Mouse (Mus musculus) lung, postnatal 10 days (tissue): ENCODE data around the gene Gm49711.
"Not testable (repeated sequence)": the region's sequence is repeated elsewhere in the genome, so short reads cannot be mapped to it uniquely, and the experiment has no call there.

Experiments used
- DNase-seq: peaks from one replicate; pipeline ENCODE4 v3.0.0; 2021

Gm49711 gene

GRCm38 (mm10) chr16:92064801-92065200 lies 6.7 kb downstream of the Gm49711 start:
- DNase-seq = no peak

GRCm38 (mm10) chr16:92070338-92070737 lies 12.2 kb downstream of the Gm49711 start:
- no peak for DNase-seq

GRCm38 (mm10) chr16:92076797-92077196 lies 18.7 kb downstream of the Gm49711 start:
- no peak for DNase-seq

GRCm38 (mm10) chr16:92083771-92084453 lies 25.8 kb downstream of the Gm49711 start:
- no peak for DNase-seq

GRCm38 (mm10) chr16:92089225-92089624 lies 31.1 kb downstream of the Gm49711 start:
- no peak for DNase-seq

- no peak for DNase-seq
Measured at GRCm38 (mm10) chr16:92091876-92092275, 33.8 kb downstream of the Gm49711 start.

- no peak for DNase-seq
Measured at GRCm38 (mm10) chr16:92098351-92099051, 40.4 kb downstream of the Gm49711 start.

- no peak for DNase-seq
Measured at GRCm38 (mm10) chr16:92099598-92099997, 41.5 kb downstream of the Gm49711 start.

- no peak for DNase-seq
Measured at GRCm38 (mm10) chr16:92100111-92100510, 42.0 kb downstream of the Gm49711 start.

- DNase-seq = no peak
Measured at GRCm38 (mm10) chr16:92102115-92102514, 44.0 kb downstream of the Gm49711 start.

GRCm38 (mm10) chr16:92102931-92103330 lies 44.8 kb downstream of the Gm49711 start:
- not testable (repeated sequence) for DNase-seq

GRCm38 (mm10) chr16:92103572-92104331 lies 45.6 kb downstream of the Gm49711 start:
- DNase-seq = peak; percentile 32

GRCm38 (mm10) chr16:92104332-92104590 lies 46.1 kb downstream of the Gm49711 start:
- DNase-seq = no peak

GRCm38 (mm10) chr16:92104951-92105350 lies 46.8 kb downstream of the Gm49711 start:
- no peak for DNase-seq

GRCm38 (mm10) chr16:92105631-92106030 lies 47.5 kb downstream of the Gm49711 start:
- no peak for DNase-seq

- no peak for DNase-seq
Measured at GRCm38 (mm10) chr16:92107346-92107745, 49.2 kb downstream of the Gm49711 start.

GRCm38 (mm10) chr16:92114706-92115241 lies 56.7 kb downstream of the Gm49711 start:
- peak; percentile 42 for DNase-seq

- DNase-seq = peak; percentile 43
Measured at GRCm38 (mm10) chr16:92115611-92116421, 57.7 kb downstream of the Gm49711 start.

- DNase-seq = no peak
Measured at GRCm38 (mm10) chr16:92117337-92118209, 59.5 kb downstream of the Gm49711 start.

GRCm38 (mm10) chr16:92119013-92119515 lies 60.9 kb downstream of the Gm49711 start:
- no peak for DNase-seq

GRCm38 (mm10) chr16:92120899-92121531 lies 62.9 kb downstream of the Gm49711 start:
- DNase-seq = no peak
